Mouse (Mus musculus) hindbrain, embryonic 10.5 days (tissue): ENCODE results near the gene Klrb1. TPM values are rescaled to one million over a fixed set of nuclear protein-coding genes. Genes with fewer than 3 reads are reported as not detected.
"Not testable (repeated sequence)": the region's sequence is repeated elsewhere in the genome, so short reads cannot be mapped to it uniquely, and the experiment has no call there.

Source experiments
- DNase-seq: peaks from one replicate; pipeline ENCODE4 v3.0.0-alpha.2; 2017; ENCODE audit warnings: low spot score
- H3K27ac ChIP-seq: fragments of 300-500 bp; sonication (generic); 2 replicates; pipeline ENCODE4 v1.5.1; 2016; ENCODE audit warnings: mild to moderate bottlenecking, moderate library complexity
- H3K27me3 ChIP-seq: fragments of 300-500 bp; sonication (generic); 2 replicates; pipeline ENCODE4 v1.6.1; 2016; ENCODE audit warnings: mild to moderate bottlenecking; ENCODE audit not compliant: poor library complexity, insufficient read depth, severe bottlenecking
- H3K36me3 ChIP-seq: fragments of 300-500 bp; sonication (generic); 2 replicates; pipeline ENCODE4 v1.6.1; 2016; ENCODE audit warnings: mild to moderate bottlenecking, moderate library complexity
- H3K4me1 ChIP-seq: fragments of 300-500 bp; sonication (generic); replicated peaks from 2 replicates; pipeline ENCODE4 v1.6.1; 2016; ENCODE audit warnings: mild to moderate bottlenecking
- H3K4me3 ChIP-seq: fragments of 300-500 bp; sonication (generic); 2 replicates; pipeline ENCODE4 v1.5.1; 2016; ENCODE audit warnings: mild to moderate bottlenecking, moderate library complexity
- H3K9me3 ChIP-seq: fragments of 300-500 bp; sonication (generic); 2 replicates; pipeline ENCODE4 v1.6.1; 2016; ENCODE audit warnings: mild to moderate bottlenecking, moderate library complexity
- WGBS: fragments of 180-500 bp; shearing (Covaris S2); methylation state at CpG from one replicate; pipeline ENCODE4 v1.1.7; 2016; 5-methylcytosine and 5-hydroxymethylcytosine counted together
- polyA plus RNA-seq: library from polyadenylated mRNA; unstranded; fragments of >200 nt; fragmentation: Nextera tagmentation; extraction: Ambion mirVana; gene quantifications from 2 replicates; pipeline ENCODE4 v1.2.1, GENCODE M21; 2016

Gene Klrb1
- not detected in 2 replicates for polyA plus RNA-seq

DNA sequence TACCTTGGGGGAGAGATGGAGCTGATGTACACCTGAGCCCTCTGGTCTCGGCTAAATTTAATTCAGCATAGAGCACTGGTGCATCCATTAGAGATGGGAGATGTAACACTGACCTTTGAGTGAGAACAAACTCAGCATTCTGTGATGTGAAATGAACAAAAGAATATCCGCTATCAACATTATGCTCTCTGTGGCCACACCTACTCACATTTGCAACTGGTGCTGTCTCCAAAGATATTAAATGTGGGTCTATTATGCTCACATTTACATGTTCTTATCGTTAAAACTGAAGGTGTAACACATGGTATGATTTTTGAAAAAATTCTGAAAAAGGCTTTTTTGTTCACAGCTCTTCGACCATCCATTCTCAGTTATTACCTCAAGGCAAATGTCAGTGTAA is at the start of gene Klrb1:
Gene Klrb1 (minus strand): TSS at position 101 of the 400 bp plus-strand sequence.
- WGBS, result 90% methylated on average over 4 of the region's 4 CpGs
- H3K36me3 ChIP-seq, result no peaks in the 10 kb centered on the region
- H3K4me3 ChIP-seq, result no peak within 1 kb of the TSS
- H3K4me1 ChIP-seq, result no peaks in the 10 kb centered on the region
- no peak for DNase-seq
- H3K9me3 ChIP-seq, result no peaks in the 10 kb centered on the region
- no peak within 1 kb of the TSS for H3K27ac ChIP-seq
- H3K27me3 ChIP-seq, result no peaks in the 10 kb centered on the region

- Histone ChIP-seq H3K27ac (no peak overlapping the region), H3K4me1 (peaks cover 7% of the 10 kb centered on the region; the same call in 1 of the 2 replicates), H3K9me3 (peaks cover 12% of the 10 kb centered on the region), H3K4me3 (no peak overlapping the region), H3K27me3 (no peaks in the 10 kb centered on the region), H3K36me3 (no peaks in the 10 kb centered on the region)
- WGBS, result 72% methylated on average over 10 of the region's 10 CpGs
- DNase-seq, result peak; percentile 33
Observed at GRCm38 (mm10) chr6:128769481-128770253, 46.8 kb upstream of the Klrb1 start.

- no peaks in the 10 kb centered on the region for H3K36me3 ChIP-seq
- H3K4me3 ChIP-seq, result no peak overlapping the region
- WGBS, result 83% methylated on average over 4 of the region's 4 CpGs
- H3K4me1 ChIP-seq, result peaks cover 14% of the 10 kb centered on the region; the same call in 1 of the 2 replicates
- H3K9me3 ChIP-seq, result peaks cover 1% of the 10 kb centered on the region
- DNase-seq, result no peak
- H3K27me3 ChIP-seq, result no peaks in the 10 kb centered on the region
- H3K27ac ChIP-seq, result no peak overlapping the region
Observed at GRCm38 (mm10) chr6:128768047-128768446, 45.2 kb upstream of the Klrb1 start.

DNA sequence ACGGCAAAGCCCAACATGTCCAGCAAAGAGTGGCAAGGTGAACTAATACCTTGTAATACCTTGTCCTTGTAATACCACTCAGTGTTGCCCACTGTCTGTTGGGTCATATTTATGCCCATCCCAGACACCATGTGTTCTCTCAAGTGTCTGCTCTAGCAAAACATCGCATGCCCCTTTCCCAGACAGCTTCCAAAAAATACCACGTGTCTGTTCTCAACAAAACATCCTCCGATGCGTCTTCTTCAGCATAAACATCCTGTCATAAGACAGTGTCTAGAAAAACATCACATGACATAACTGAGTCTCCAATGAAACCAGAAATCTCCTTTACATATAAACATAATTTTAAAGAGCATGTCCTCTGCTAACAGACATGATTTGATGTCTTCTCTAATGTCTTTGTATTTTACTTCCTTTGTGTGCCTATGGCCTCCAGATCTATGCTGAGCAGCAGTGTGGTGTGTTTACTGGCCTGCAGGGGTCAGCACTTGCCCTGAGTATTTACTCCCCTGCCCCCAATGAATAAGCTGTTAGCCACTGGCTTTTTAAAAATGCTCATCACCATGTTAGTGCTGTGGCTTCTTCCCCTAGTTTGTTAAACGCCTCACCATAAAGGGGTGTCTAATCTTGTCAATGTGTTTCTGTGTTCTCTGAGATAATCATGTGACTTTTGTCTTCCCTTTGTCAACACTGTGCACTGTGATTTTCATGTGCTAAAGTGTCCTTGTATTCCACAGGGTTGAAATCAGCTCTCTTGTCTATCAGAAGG is 43.8 kb upstream of the Klrb1 start:
- not testable (repeated sequence) for H3K9me3 ChIP-seq, H3K36me3 ChIP-seq, H3K27me3 ChIP-seq, H3K4me3 ChIP-seq
- Histone ChIP-seq H3K27ac (peak overlapping the region; percentile 50), H3K4me1 (peaks cover 15% of the 10 kb centered on the region; the same call in 1 of the 2 replicates)
- DNase-seq, result peak; percentile 50
- WGBS, result 67% methylated on average over 6 of the region's 6 CpGs

DNA sequence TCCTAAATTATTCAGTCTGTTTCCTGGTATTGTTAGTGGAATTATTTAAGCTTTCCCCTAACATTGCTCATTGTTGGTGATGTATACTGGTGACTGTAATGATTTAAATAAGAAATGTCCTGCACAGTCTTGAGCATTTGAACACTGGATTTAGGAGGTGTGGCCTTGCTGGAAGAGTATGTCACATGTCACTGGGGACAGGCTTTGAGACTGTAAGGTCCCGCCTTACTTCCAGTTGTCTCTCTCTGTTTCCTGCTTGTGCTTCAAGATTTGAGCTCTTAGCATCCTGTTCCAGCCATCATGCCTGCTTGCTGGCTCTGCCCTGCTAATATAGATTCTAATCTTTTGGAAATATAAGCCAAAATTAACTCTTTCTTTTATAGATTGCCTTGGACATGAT is 42.4 kb upstream of the Klrb1 start:
- Histone ChIP-seq H3K36me3 (no peaks in the 10 kb centered on the region), H3K4me3 (no peak overlapping the region), H3K27me3 (no peaks in the 10 kb centered on the region), H3K27ac (no peak overlapping the region), H3K4me1 (peaks cover 17% of the 10 kb centered on the region; the same call in 1 of the 2 replicates), H3K9me3 (no peaks in the 10 kb centered on the region)
- WGBS, result 80% methylated on average over 1 of the region's 1 CpGs
- no peak for DNase-seq

DNA sequence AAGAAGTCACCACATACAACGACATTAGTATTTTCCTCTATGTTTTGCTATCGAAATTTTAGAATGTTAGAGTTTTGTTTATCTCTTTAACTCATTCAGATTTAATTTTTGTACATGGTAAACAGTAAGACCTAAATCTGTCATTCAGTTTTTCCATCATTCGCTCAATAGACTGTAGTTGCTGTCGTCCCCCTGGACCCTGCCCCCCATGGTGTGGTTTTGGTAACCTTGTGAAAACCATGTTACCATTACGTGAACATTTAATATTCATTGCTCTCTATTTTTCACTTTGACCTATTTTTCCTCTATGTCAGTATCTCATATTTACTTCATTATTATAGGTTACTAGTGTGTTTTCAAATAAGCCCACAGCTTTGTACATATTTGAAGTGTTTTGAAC is 41.7 kb upstream of the Klrb1 start:
- peaks cover 15% of the 10 kb centered on the region; the same call in 1 of the 2 replicates for H3K4me1 ChIP-seq
- 22% methylated on average over 5 of the region's 5 CpGs for WGBS
- no peaks in the 10 kb centered on the region for H3K36me3 ChIP-seq
- H3K27me3 ChIP-seq, result no peaks in the 10 kb centered on the region
- H3K27ac ChIP-seq, result peak overlapping the region; percentile 56; the same call in 1 of the 2 replicates
- no peaks in the 10 kb centered on the region for H3K9me3 ChIP-seq
- peak overlapping the region; percentile 61 for H3K4me3 ChIP-seq
- no peak for DNase-seq

DNA sequence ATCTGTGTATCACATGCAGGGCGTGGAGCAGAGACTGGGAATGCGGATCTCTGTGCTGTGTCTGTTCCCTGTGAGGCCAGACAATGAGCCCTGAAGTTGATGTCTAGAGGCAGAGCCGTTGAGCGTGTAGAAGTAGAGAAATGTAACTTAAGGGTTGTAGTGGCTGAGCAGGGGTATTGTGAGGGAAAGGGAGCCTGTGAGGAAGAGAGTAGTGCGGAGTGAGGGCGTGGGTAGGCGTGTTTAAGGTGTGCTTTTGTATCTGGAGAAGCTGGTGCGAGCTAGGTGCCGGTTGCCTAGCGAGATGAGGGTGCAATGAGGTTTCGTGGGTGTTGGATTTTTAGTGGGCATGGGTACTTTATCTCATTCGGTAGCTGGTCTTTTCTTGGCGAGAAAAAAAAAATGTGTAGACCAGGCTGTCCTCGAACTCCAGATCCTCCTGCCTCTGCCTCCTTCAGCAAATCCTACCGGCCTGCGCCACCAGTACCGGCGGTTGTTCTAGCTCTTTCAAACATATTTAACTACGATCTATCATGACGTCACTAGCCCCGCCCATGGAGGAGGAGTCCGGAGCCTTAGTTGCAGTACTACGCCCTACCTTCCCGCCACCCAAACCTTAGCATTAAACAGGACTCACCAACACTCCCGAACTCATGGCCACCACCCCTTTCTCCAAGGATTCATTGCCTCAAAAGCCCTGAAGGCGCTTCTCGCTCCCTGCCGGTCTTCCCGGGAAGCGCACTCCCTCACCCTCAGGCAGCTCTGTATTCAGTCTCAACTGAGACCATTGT is 41.1 kb upstream of the Klrb1 start:
- Histone ChIP-seq H3K27me3 (no peaks in the 10 kb centered on the region), H3K9me3 (no peaks in the 10 kb centered on the region), H3K27ac (peak overlapping the region; percentile 83), H3K4me3 (peak overlapping the region; percentile 61), H3K36me3 (no peaks in the 10 kb centered on the region), H3K4me1 (peaks cover 18% of the 10 kb centered on the region; the same call in 1 of the 2 replicates)
- 2% methylated on average over 30 of the region's 30 CpGs for WGBS
- peak; percentile 97 for DNase-seq

- H3K9me3 ChIP-seq, DNase-seq, H3K27me3 ChIP-seq, H3K36me3 ChIP-seq: not testable (repeated sequence)
- Histone ChIP-seq H3K4me1 (peaks cover 18% of the 10 kb centered on the region; the same call in 1 of the 2 replicates), H3K4me3 (peak overlapping the region; percentile 61), H3K27ac (peak overlapping the region; percentile 83)
- 76% methylated on average over 10 of the region's 10 CpGs for WGBS
Observed at GRCm38 (mm10) chr6:128762892-128763670, 40.2 kb upstream of the Klrb1 start.

DNA sequence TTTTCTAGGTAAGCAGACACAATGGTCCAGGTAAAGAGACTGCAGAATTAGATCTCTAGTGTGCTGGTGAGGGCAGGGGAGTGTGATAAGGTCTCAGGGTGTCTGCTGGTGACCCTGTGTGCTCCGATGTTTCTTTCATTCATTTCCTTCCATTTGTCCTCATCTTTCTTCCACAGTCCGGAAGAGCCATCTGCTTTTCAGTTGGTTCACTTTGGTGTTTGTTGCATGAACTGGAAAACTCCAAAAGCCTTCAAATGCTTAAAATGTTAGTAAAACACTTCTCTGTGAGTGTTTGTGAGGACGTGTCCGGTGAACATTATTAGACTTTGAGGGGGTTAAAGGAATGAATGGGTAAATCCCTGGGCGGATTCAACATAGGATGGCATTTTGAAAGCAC is 38.3 kb upstream of the Klrb1 start:
- no peaks in the 10 kb centered on the region for H3K36me3 ChIP-seq
- peak overlapping the region; percentile 63 for H3K4me3 ChIP-seq
- no peak for DNase-seq
- no peak overlapping the region for H3K27ac ChIP-seq
- 44% methylated on average over 5 of the region's 5 CpGs for WGBS
- H3K27me3 ChIP-seq, result no peaks in the 10 kb centered on the region
- H3K4me1 ChIP-seq, result peaks cover 15% of the 10 kb centered on the region; the same call in 1 of the 2 replicates
- H3K9me3 ChIP-seq, result no peaks in the 10 kb centered on the region

- not testable (repeated sequence) for H3K36me3 ChIP-seq, H3K27me3 ChIP-seq, H3K9me3 ChIP-seq
- Histone ChIP-seq H3K4me1 (peaks cover 15% of the 10 kb centered on the region; the same call in 1 of the 2 replicates), H3K27ac (peak overlapping the region; percentile 80), H3K4me3 (peak overlapping the region; percentile 63)
- WGBS, result under 1% methylated on average over 44 of the region's 44 CpGs
- peak; percentile 89 for DNase-seq
Observed at GRCm38 (mm10) chr6:128760416-128761143, 37.7 kb upstream of the Klrb1 start.

GRCm38 (mm10) chr6:128760016-128760415 is 37.2 kb upstream of the Klrb1 start:
- H3K9me3 ChIP-seq, H3K27me3 ChIP-seq, H3K36me3 ChIP-seq: not testable (repeated sequence)
- peak; percentile 87 for DNase-seq
- under 1% methylated on average over 22 of the region's 22 CpGs for WGBS
- Histone ChIP-seq H3K4me3 (peak overlapping the region; percentile 63), H3K27ac (peak overlapping the region; percentile 80), H3K4me1 (peaks cover 15% of the 10 kb centered on the region; the same call in 1 of the 2 replicates)
